Mouse (Mus musculus): ENCODE data around the gene Mt1. TPM values are rescaled to one million over a fixed set of nuclear protein-coding genes. Genes with fewer than 3 reads are reported as not detected.
"Not testable (repeated sequence)": the region's sequence is repeated elsewhere in the genome, so short reads cannot be mapped to it uniquely, and the experiment has no call there.

Mt1 gene
- total RNA-seq (2022) = 100 to 1,000 TPM; 179 to 332 (median 286) TPM

GRCm38 (mm10) chr8:94178857-94179712, at the start of gene Mt1:
Gene Mt1 (plus strand): TSS chr8:94179082.
- peak; percentile 92 for DNase-seq

GRCm38 (mm10) chr8:94129133-94129789, 49.6 kb upstream of the Mt1 start:
- no peak for DNase-seq

DNA sequence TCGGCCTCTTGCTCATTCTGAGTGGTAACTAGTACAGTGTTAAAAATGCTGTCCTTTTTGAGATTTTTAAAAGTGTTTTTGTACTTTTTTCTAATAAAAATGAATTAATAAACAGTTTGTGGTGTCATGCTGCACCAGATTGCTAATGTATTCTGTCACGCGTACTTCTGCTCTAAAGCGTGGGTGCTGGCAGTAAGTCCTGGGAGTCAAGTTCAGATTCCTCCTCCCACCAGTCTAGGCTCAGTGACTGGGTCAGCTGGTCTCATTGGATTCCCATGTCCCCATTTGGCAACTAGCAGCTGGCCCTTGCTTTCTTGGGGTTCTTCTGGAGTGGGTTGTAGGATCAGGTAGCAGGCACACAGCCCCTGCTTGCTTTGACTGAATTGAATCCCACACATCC, 48.8 kb upstream of the Mt1 start:
- no peak for DNase-seq

GRCm38 (mm10) chr8:94132096-94132495, 46.8 kb upstream of the Mt1 start:
- no peak for DNase-seq

DNA sequence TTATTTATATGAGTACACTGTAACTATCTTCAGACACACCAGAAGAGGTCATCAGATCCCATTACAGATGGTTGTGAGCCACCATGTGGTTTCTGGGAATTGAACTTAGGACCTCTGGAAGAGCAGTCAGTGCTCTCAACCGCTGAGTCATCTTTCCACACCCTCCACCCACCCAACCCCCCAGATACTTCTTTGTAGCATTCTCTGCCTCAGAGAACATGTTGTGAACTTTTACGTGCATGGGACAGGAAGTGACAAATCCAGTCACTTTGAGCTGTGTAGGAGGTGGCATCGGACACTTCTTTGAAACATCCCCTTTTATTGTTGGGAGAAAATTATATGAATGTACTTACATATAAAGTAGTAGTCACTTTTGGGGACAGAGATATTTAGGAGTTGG, 44.3 kb upstream of the Mt1 start:
- DNase-seq = not testable (repeated sequence)

DNA sequence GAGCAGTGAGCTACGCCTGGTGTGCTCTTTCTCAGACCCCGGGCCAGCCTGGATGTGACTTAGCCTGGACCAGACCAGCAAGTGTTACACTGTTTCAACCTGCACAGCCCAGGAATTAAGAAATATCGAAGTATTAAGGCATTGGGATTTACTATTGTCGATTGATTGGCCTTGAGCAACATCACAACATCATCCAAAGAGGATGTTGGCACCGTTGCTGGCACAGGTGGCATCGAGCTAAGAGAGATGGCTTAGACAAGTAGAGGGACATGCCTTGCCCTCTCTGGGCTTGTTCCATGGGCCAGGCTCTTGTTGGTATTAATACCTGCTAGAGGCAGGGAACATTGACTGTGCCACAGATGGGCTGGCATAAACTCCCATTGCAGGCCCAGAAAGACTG, 43.3 kb upstream of the Mt1 start:
- DNase-seq = no peak

DNA sequence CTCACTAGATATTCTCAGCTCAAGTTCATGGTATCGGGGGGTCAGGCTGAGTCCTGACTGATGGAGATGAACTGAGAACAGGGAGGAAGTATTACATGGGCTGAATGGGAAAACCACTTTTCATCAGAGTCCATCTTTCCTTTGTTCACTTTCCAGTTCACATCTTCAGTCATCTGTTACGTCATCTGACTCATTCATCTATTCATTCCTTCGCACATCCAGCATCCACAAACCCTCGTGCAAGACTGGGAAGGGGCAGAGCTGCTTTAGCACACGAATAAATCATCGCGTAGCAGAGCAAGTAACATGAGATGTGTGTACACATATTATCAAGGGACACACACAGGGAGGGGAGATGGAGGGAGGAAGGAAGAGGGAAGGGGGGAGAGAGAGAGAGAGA, 42.7 kb upstream of the Mt1 start:
- DNase-seq = no peak

GRCm38 (mm10) chr8:94136933-94137332, 41.9 kb upstream of the Mt1 start, which contains the start of gene Mt4:
Gene Mt4 (plus strand): TSS chr8:94137197.
- DNase-seq = no peak

DNA sequence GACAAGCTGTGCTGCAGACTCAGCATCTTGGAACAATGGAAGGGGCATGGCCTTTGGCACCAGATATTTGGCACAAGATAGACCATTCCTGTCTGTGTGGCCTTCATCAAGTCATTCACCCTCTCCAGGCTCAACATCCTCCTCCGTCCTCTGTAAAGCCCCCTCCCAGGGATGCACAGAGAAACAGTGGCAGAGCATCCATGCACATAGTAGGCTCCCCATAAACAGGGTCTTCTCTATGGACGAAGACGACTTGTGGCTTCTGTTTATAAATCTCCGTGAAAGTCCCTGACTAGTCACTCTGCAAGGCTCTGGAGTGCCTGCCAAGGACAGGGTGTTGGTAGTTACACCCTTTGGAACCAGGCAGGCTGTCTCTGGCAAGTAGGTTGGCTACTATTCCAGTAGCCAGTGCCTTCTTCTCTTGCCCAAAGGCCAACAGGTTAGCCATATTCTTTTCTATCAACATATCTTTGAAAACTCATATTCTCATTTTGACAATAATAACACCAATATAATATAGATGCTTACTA, 38.6 kb upstream of the Mt1 start:
- DNase-seq = peak; percentile 14

DNA sequence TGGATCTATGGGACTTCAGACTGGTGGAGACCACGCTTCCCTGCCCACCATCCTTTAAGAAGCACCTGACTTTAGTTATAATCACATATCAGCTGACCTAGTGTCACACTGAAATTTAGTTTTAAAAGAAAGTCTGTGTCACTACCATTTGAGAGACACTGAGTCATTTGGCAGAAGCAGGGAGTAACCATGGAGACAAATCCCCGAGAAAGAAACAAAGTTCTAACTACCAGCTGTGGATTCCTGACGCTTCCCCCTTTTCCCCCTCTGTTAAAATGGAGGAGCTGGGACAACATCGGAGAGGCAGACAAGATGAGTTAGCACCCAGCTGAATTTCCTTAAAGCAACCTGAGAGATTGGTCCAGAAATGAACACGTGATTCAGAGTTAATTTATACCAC, 30.6 kb upstream of the Mt1 start:
- no peak for DNase-seq

- no peak for DNase-seq
Observed at GRCm38 (mm10) chr8:94150925-94151324, 28.0 kb upstream of the Mt1 start.

DNA sequence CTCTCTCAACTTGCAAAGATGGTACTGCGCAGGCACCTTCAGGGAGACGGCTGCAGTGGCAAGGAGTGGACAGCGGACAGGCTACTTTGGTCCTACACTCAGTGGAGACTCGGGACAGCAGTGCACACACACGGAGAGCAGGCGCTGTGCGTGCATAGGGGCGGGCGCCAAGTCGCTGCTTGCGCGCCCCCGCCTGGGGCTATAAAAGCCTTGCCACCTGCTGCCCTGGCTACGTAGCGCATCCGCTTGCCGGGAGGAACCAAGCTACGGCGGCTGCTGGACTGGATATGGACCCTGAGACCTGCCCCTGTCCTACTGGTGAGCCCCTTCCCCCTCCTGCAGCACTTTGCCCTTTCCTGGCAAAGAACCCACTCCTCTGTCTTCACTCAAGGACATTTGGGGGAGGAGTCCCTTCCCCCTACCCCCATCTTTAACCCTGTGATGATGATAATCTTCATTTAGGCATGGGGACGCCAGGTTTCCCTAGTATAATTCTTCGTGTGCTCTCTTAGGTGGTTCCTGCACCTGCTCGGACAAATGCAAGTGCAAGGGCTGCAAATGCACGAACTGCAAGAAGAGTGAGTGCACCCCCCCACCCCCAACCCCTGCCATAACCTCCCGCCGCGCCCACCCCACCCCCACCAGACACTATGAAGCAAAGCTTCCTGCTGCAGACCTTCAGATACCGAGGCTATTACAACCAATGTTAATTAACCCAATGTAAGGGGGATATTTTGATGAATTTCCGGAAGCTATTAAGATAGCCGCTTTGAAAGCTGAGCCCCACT, 26.2 kb upstream of the Mt1 start, which contains the start of gene Mt3:
Gene Mt3, plus strand, starts transcription at position 95 of the 788 bp plus-strand sequence.
- DNase-seq = no peak

DNA sequence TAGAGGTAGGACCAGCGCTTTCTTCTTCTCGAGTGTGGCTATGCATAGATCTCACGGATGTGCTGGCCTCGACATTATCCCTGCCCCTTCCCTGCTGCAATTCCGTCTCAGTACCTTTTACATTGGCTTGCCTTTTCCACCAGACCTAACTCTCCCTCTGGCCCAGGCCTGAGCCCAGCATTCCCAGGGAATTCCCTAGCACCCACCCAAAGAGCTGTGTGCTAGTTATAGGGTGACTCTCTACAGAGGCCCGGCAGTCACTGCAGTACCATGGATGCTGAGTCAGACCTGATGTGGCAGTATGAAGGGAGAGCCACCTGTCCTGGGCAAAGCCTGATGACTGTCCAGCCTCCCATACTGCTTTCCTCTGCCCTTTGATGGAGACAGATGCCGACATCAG, 25.4 kb upstream of the Mt1 start:
- DNase-seq = no peak

DNA sequence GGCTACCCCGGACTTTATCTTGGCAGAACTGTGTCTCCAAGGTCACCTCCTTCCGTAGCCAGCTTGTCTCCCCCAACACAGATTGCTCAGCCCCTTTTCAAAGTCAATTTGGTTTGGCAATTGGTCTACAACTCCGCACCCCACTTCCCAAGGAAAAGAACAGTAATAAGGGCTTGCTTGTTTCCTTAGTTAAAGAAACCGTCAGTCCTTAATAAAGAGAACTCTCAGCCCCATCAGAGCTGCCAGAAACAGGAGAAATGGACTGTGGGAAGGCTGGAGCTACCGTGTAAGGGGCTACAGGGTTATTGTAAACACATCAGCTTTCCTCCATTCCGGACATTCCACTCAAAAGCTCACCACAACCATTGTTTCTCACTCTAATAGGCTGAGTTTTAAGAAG, 24.3 kb upstream of the Mt1 start:
- no peak for DNase-seq

DNA sequence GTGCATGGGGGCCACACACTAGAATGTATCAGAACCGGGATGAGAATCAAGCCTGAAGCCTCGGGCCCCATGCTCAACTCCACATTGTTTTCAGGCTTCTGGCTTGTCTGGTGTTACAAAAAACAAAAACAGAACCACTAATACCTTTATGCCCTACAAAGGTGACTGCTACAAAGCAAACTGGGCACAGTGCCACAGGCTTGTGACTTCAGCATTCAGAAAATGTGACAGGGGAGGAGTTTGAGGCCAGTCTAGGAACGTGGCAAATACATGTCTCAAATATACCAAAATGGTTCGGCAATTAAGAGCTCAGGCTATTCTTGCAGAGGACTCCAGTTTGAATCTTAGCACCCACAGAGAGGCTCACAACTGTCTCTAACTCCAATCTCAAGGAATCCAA, 22.8 kb upstream of the Mt1 start:
- no peak for DNase-seq

GRCm38 (mm10) chr8:94165772-94166171, 13.1 kb upstream of the Mt1 start:
- not testable (repeated sequence) for DNase-seq

DNA sequence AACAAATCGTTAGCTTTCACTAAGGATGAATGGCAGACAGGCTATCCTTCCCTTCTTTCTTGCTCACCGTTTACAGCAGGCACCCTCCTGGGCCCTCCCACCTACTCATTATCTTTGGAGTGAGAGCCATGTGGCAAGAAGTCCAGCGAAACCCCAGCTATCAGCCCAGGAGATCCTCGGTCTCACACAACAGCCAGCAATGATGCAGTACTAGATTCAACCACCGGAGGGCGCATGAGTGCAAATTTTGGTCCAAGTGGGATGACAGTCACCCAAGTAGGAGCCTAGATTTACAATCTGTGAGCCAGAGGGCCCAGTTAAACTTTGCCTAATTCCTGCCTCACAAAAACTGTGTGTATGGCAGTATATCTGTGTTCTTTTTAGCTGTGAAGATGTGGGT, 11.6 kb upstream of the Mt1 start:
- DNase-seq = peak; percentile 81

GRCm38 (mm10) chr8:94169547-94169946, 9.3 kb upstream of the Mt1 start:
- DNase-seq = no peak

GRCm38 (mm10) chr8:94171321-94171755, 7.5 kb upstream of the Mt1 start:
- DNase-seq = peak; percentile 41

DNA sequence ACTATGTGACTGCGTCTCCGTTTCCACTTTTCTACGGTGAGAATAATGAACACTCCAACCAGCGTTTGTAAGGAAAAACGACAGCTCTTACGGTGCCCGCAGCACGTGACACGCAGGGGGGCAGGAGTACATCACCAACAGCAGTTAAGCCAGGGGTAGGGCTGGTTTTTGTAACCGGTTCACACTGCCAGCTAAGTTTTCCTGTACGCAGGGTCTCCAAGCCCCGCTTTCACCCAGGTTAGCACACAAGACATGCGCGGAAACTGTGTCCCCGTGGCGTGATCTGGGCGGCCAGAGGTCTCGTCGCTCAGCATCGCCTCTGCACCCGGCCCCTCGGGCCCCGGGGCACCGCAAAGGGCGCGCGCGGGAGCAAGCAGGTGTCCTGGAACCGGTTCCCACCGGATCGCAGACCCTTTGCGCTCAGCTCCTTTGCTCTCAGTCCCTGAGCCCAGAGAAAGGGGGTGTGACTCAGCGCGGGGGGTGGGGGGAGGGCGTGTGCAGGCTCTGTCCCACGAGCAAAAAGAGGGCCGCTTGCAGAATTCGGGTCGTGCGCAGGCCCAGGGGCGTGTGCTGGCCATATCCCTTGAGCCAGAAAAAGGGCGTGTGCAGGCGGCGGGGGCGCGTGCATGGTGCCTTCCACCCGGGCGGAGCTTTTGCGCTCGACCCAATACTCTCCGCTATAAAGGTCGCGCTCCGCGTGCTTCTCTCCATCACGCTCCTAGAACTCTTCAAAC, 6.6 kb upstream of the Mt1 start, which contains the start of gene Mt2:
Gene Mt2, plus strand, starts transcription at position 590 of the 734 bp plus-strand sequence.
- DNase-seq = peak; percentile 84

- DNase-seq = no peak
Observed at GRCm38 (mm10) chr8:94172809-94173732, 5.8 kb upstream of the Mt1 start.

Measured in adrenal gland, adult 8-10 months (tissue).